Mouse (Mus musculus) thymus, postnatal 0 days (tissue): ENCODE results near the gene Gdf3. TPM values are rescaled to one million over a fixed set of nuclear protein-coding genes. Genes with fewer than 3 reads are reported as not detected.

Experiments used
- DNase-seq: peaks from one replicate; pipeline ENCODE4 v3.0.0-alpha.2; 2015; ENCODE audit warnings: low spot score
- polyA plus RNA-seq: library from polyadenylated mRNA; unstranded; fragments of >200 nt; fragmentation: Nextera tagmentation; extraction: Ambion mirVana; gene quantifications from 2 replicates; pipeline ENCODE4 v1.2.1, GENCODE M21; 2015

Gene Gdf3
- polyA plus RNA-seq, 1 experiment from 2014 or later: 0.83 TPM

- DNase-seq: no peak
Observed at GRCm38 (mm10) chr6:122569113-122569512, 40.8 kb downstream of the Gdf3 start.

- no peak for DNase-seq
Observed at GRCm38 (mm10) chr6:122565070-122565784, 44.7 kb downstream of the Gdf3 start.

GRCm38 (mm10) chr6:122562463-122562862 lies 47.4 kb downstream of the Gdf3 start:
- DNase-seq: peak; percentile 67

GRCm38 (mm10) chr6:122561005-122561404 lies 48.9 kb downstream of the Gdf3 start:
- no peak for DNase-seq

- peak; percentile 85 for DNase-seq
Observed at GRCm38 (mm10) chr6:122560427-122560826, 49.5 kb downstream of the Gdf3 start.

GRCm38 (mm10) chr6:122556959-122557561 lies 52.8 kb downstream of the Gdf3 start:
- peak; percentile 71 for DNase-seq

Other genes with a start within 250 kb of the Gdf3 start
- gene Rimklb, start 111.3 kb downstream of the Gdf3 start, polyA plus RNA-seq: 1.5 and 1.9 TPM in 2 replicates
- gene Mfap5, start 104.2 kb downstream of the Gdf3 start, polyA plus RNA-seq: 58.9 and 65.3 TPM in 2 replicates
- 0.18 and 0.25 TPM in 2 replicates for gene Aicda, start 56.3 kb downstream of the Gdf3 start, polyA plus RNA-seq
- gene Apobec1, start 7.6 kb downstream of the Gdf3 start, polyA plus RNA-seq: 10.7 and 12.1 TPM in 2 replicates
- 3.9 and 4.4 TPM in 2 replicates for gene Dppa3, start 16.3 kb upstream of the Gdf3 start, polyA plus RNA-seq
- gene Nanog, start 97.4 kb upstream of the Gdf3 start, polyA plus RNA-seq: 0.07 TPM in 1 of 2 replicates, not detected in the other
- gene Slc2a3, start 191.6 kb upstream of the Gdf3 start, polyA plus RNA-seq: 12.8 and 13.0 TPM in 2 replicates
- gene Foxj2, start 209.8 kb upstream of the Gdf3 start, polyA plus RNA-seq: 3.0 and 3.2 TPM in 2 replicates
- 1.9 and 2.2 TPM in 2 replicates for gene C3ar1, start 246.1 kb upstream of the Gdf3 start, polyA plus RNA-seq